Mouse (Mus musculus) gastrocnemius, adult 2 months (tissue): ENCODE measurements around the gene Sirt2. TPM values are rescaled to one million over a fixed set of nuclear protein-coding genes. Genes with fewer than 3 reads are reported as not detected.

Experiments
- DNase-seq: peaks from one replicate; pipeline ENCODE4 v3.0.0; 2022
- H3K27ac ChIP-seq: fragments of 200-600 bp; 2 replicates; pipeline ENCODE4 v1.8.1; 2022; ENCODE audit warnings: mild to moderate bottlenecking
- H3K4me3 ChIP-seq: fragments of 200-600 bp; 2 replicates; pipeline ENCODE4 v1.8.1; 2022; ENCODE audit warnings: mild to moderate bottlenecking, moderate library complexity
- CTCF ChIP-seq: fragments of 200-600 bp; IDR thresholded peaks from 2 replicates; pipeline ENCODE4 v1.8.1; 2022; ENCODE audit warnings: antibody characterized with exemption, mild to moderate bottlenecking, moderate library complexity
- intact Hi-C: fragments of 180-260 bp; cut with DNase I; formaldehyde crosslinking; loops from one replicate; pipeline ENCODE4 v1.15.1; 2025
- long read RNA-seq, 2 experiments: library from polyadenylated mRNA; stranded (forward); transcript quantifications; one replicate each; pipeline ENCODE4 v2.0.0; 2021
- total RNA-seq, 2 experiments: library from RNA; stranded (reverse); gene quantifications; 2 replicates each; pipeline ENCODE4 v1.2.3; 2021

Gene Sirt2
- total RNA-seq, result 10 to 100 TPM; 91.0 to 92.5 TPM
- long read RNA-seq, experiment 1, transcript Sirt2-201 (16 exons, 1,843 nt), result minor isoform, 53 of 152 reads
- long read RNA-seq, experiment 1, transcript Sirt2-202 (15 exons, 1,828 nt), result major isoform, 90 of 152 reads
- long read RNA-seq, experiment 1, partial matches to known transcripts, result 2 of 152 reads
- long read RNA-seq, experiment 1, other reads (novel, unspliced or antisense), result 6 of 152 reads
- long read RNA-seq, experiment 2, transcript Sirt2-202 (15 exons, 1,828 nt), result major isoform, 93 of 170 reads
- long read RNA-seq, experiment 2, transcript Sirt2-201 (16 exons, 1,843 nt), result minor isoform, 67 of 170 reads
- long read RNA-seq, experiment 2, partial matches to known transcripts, result 2 of 170 reads
- long read RNA-seq, experiment 2, other reads (novel, unspliced or antisense), result 7 of 170 reads

- H3K4me3 ChIP-seq, result peak within 1 kb of the TSS; percentile 91
- peak; percentile 26; the same call in 1 of the 2 replicates for TF ChIP-seq CTCF
- H3K27ac ChIP-seq, result peak within 1 kb of the TSS; percentile 97
- intact Hi-C loops, result loop anchor here (10.0 kb wide), 1 partner anchor 408 kb away; the partner anchor contains the start of genes Ggn and Spred3
- DNase-seq, result peak; percentile 97
These were observed at the start of gene Sirt2 for GRCm38 (mm10) chr7:28766173-28766879. Gene Sirt2 (plus strand): TSS chr7:28766735.

DNA sequence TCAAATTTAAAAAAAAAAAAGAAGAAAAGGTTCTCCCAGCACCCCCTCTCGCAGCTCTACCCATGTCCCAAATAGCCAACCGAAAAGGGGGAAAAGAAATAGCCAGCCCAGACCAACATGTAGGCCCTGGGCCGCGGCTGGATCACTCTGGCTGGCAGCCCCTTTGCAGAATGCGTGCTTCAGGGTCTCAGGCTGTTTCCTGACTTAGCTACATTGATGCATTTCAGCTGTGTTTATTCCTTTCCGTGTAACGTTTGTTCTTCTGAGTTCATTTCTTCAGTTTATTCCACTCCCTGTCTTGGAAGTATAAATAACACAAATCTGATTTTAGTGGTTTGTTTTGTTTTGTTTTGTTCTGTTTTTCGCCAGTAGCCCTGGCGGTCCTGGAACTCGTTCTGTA is 48.8 kb upstream of the Sirt2 start:
- no peak for TF ChIP-seq CTCF
- no peak for DNase-seq
- H3K27ac ChIP-seq, result peak overlapping the region; percentile 91; the same call in 1 of the 2 replicates
- peak overlapping the region; percentile 87 for H3K4me3 ChIP-seq
- intact Hi-C loops, result no loop called here

DNA sequence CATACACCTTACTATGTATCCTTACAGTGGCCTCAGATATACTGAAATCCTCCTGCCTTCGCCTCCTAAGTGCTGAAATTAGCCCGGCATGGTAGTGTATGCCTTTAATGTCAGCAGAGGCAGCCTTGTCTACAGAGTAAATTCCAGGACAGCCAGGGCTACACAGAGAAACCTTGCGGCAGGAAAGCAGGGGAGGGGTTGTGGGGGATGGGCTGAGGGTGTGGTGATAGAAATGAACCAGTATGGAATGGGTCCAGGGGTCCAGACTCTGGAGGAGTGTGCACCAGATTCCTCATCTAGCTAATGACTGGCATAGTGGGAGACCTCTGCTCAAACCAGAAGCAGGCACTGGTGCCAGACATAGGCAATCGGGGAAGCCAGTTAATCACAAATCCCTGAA is 47.4 kb upstream of the Sirt2 start:
- H3K4me3 ChIP-seq, result no peak overlapping the region
- H3K27ac ChIP-seq, result no peak overlapping the region
- no peak for TF ChIP-seq CTCF
- intact Hi-C loops, result no loop called here
- no peak for DNase-seq

GRCm38 (mm10) chr7:28719650-28720049 is 46.9 kb upstream of the Sirt2 start:
- no peak overlapping the region for H3K27ac ChIP-seq
- H3K4me3 ChIP-seq, result no peak overlapping the region
- intact Hi-C loops, result loop anchor here (10.0 kb wide), 1 partner anchor 115 kb away; no protein-coding TSS in a partner anchor
- no peak for TF ChIP-seq CTCF
- no peak for DNase-seq

- Histone ChIP-seq H3K4me3 (no peak overlapping the region), H3K27ac (no peak overlapping the region)
- DNase-seq, result no peak
- intact Hi-C loops, result loop anchor here (10.0 kb wide), 1 partner anchor 116 kb away; no protein-coding TSS in a partner anchor
- no peak for TF ChIP-seq CTCF
These were observed 45.6 kb upstream of the Sirt2 start for GRCm38 (mm10) chr7:28720753-28721537.

- TF ChIP-seq CTCF, result no peak; the same call in 1 of the 2 replicates
- DNase-seq, result no peak
- intact Hi-C loops, result loop anchor here (10.0 kb wide), 1 partner anchor 117 kb away; no protein-coding TSS in a partner anchor
- H3K27ac ChIP-seq, result no peak overlapping the region
- H3K4me3 ChIP-seq, result no peak overlapping the region
These were observed 44.5 kb upstream of the Sirt2 start for GRCm38 (mm10) chr7:28722079-28722478.

- DNase-seq, result no peak
- Histone ChIP-seq H3K27ac (no peak overlapping the region), H3K4me3 (no peak overlapping the region)
- no peak for TF ChIP-seq CTCF
- intact Hi-C loops, result loop anchor here (5.0 to 10.0 kb wide), 2 partner anchors 120 to 277 kb away; no protein-coding TSS in a partner anchor
These were observed 41.9 kb upstream of the Sirt2 start for GRCm38 (mm10) chr7:28724613-28725012.

GRCm38 (mm10) chr7:28726600-28726999 is 39.9 kb upstream of the Sirt2 start:
- peak; percentile 99; the same call in 1 of the 2 replicates for TF ChIP-seq CTCF
- DNase-seq, result peak; percentile 85
- intact Hi-C loops, result loop anchor here (2.0 to 10.0 kb wide), 3 partner anchors 122 to 279 kb away; no protein-coding TSS in a partner anchor
- H3K27ac ChIP-seq, result peak overlapping the region; percentile 31; the same call in 1 of the 2 replicates
- no peak overlapping the region for H3K4me3 ChIP-seq

GRCm38 (mm10) chr7:28727649-28728340 is 38.7 kb upstream of the Sirt2 start:
- no peak overlapping the region for H3K4me3 ChIP-seq
- intact Hi-C loops, result loop anchor here (2.0 to 10.0 kb wide), 3 partner anchors 123 to 280 kb away; no protein-coding TSS in a partner anchor
- peak; percentile 60 for TF ChIP-seq CTCF
- peak overlapping the region; percentile 29; the same call in 1 of the 2 replicates for H3K27ac ChIP-seq
- DNase-seq, result peak; percentile 73

- peak; percentile 64 for DNase-seq
- no peak overlapping the region for H3K27ac ChIP-seq
- peak overlapping the region; percentile 60 for H3K4me3 ChIP-seq
- intact Hi-C loops, result no loop called here
- no peak for TF ChIP-seq CTCF
These were observed 34.0 kb upstream of the Sirt2 start for GRCm38 (mm10) chr7:28732341-28733142.

GRCm38 (mm10) chr7:28733211-28733610 is 33.3 kb upstream of the Sirt2 start:
- Histone ChIP-seq H3K27ac (no peak overlapping the region), H3K4me3 (peak overlapping the region; percentile 60)
- intact Hi-C loops, result no loop called here
- no peak for DNase-seq
- TF ChIP-seq CTCF, result no peak
